Mouse (Mus musculus) neural tube, embryonic 14.5 days (tissue): ENCODE results near the gene Map3k21. TPM values are rescaled to one million over a fixed set of nuclear protein-coding genes. Genes with fewer than 3 reads are reported as not detected.

Experiments used
- ATAC-seq: fragments of 200-750 bp; cut with Nextera tagmentation; 2 replicates; pipeline ENCODE4 v1.8.0; 2017; ENCODE audit warnings: low read depth, mild to moderate bottlenecking, moderate TSS enrichment, moderate library complexity
- H3K27ac ChIP-seq: fragments of 300-500 bp; sonication (generic); 2 replicates; pipeline ENCODE4 v1.5.1; 2014; ENCODE audit warnings: low read depth, mild to moderate bottlenecking, control low read depth, low read length, moderate library complexity, mixed read lengths
- H3K27me3 ChIP-seq: fragments of 300-500 bp; sonication (generic); 2 replicates; pipeline ENCODE4 v1.6.1; 2014; ENCODE audit warnings: low read length; ENCODE audit not compliant: control insufficient read depth, insufficient read depth
- H3K36me3 ChIP-seq: fragments of 300-500 bp; sonication (generic); 2 replicates; pipeline ENCODE4 v1.6.1; 2014; ENCODE audit warnings: low read length, mixed read lengths; ENCODE audit not compliant: control insufficient read depth, insufficient read depth
- H3K4me1 ChIP-seq: fragments of 300-500 bp; sonication (generic); 2 replicates; pipeline ENCODE4 v1.6.1; 2014; ENCODE audit warnings: low read length; ENCODE audit not compliant: control insufficient read depth, insufficient read depth
- H3K4me2 ChIP-seq: fragments of 300-500 bp; sonication (generic); 2 replicates; pipeline ENCODE4 v1.6.1; 2014; ENCODE audit warnings: mild to moderate bottlenecking, low read depth, low read length, control low read depth
- H3K4me3 ChIP-seq: fragments of 300-500 bp; sonication (generic); 2 replicates; pipeline ENCODE4 v1.5.1; 2014; ENCODE audit warnings: low read depth, low read length, control low read depth, mixed read lengths
- H3K9ac ChIP-seq: fragments of 300-500 bp; sonication (generic); replicated peaks from 2 replicates; pipeline ENCODE4 v1.6.1; 2014; ENCODE audit warnings: low read depth, mild to moderate bottlenecking, control low read depth, low read length, mixed read lengths
- H3K9me3 ChIP-seq: fragments of 300-500 bp; sonication (generic); 2 replicates; pipeline ENCODE4 v1.6.1; 2016; ENCODE audit warnings: low read length; ENCODE audit not compliant: control insufficient read depth
- WGBS: fragments of 180-500 bp; shearing (Covaris S2); extraction: QIAGEN DNeasy Blood & Tissue Kit; methylation state at CpG from one replicate; pipeline ENCODE4 v1.1.7; 2014; 5-methylcytosine and 5-hydroxymethylcytosine counted together
- polyA plus RNA-seq: library from polyadenylated mRNA; unstranded; fragments of >200 nt; fragmentation: Nextera tagmentation; extraction: Ambion mirVana; gene quantifications from 2 replicates; pipeline ENCODE4 v1.2.1, GENCODE M21; 2014

Gene Map3k21
- polyA plus RNA-seq, 1 experiment from 2014 or later = 0.51 TPM

- Histone ChIP-seq H3K27ac (no peak overlapping the region), H3K4me3 (no peak overlapping the region), H3K9ac (no peak overlapping the region), H3K36me3 (no peaks in the 10 kb centered on the region), H3K4me1 (no peaks in the 10 kb centered on the region), H3K27me3 (no peaks in the 10 kb centered on the region; the same call in 1 of the 2 replicates), H3K4me2 (no peak overlapping the region), H3K9me3 (no peaks in the 10 kb centered on the region)
- WGBS = 71% methylated on average over 9 of the region's 9 CpGs
- ATAC-seq = no peak
These were observed 10.5 kb downstream of the Map3k21 start for GRCm38 (mm10) chr8:125920761-125921160.

- Histone ChIP-seq H3K4me3 (no peak overlapping the region), H3K9me3 (no peaks in the 10 kb centered on the region), H3K9ac (no peak overlapping the region), H3K27ac (no peak overlapping the region), H3K4me2 (no peak overlapping the region), H3K4me1 (no peaks in the 10 kb centered on the region), H3K27me3 (no peaks in the 10 kb centered on the region; the same call in 1 of the 2 replicates), H3K36me3 (no peaks in the 10 kb centered on the region)
- no peak for ATAC-seq
- 71% methylated on average over 3 of the region's 3 CpGs for WGBS
These were observed 12.1 kb downstream of the Map3k21 start for GRCm38 (mm10) chr8:125922333-125922732.

- Histone ChIP-seq H3K36me3 (no peaks in the 10 kb centered on the region), H3K27me3 (no peaks in the 10 kb centered on the region; the same call in 1 of the 2 replicates), H3K4me2 (no peak overlapping the region), H3K4me1 (no peaks in the 10 kb centered on the region), H3K27ac (no peak overlapping the region), H3K9ac (no peak overlapping the region), H3K9me3 (no peaks in the 10 kb centered on the region), H3K4me3 (no peak overlapping the region)
- ATAC-seq = no peak
- 87% methylated on average over 4 of the region's 4 CpGs for WGBS
These were observed 16.4 kb downstream of the Map3k21 start for GRCm38 (mm10) chr8:125926636-125927035.

GRCm38 (mm10) chr8:125930276-125931046 lies 20.2 kb downstream of the Map3k21 start:
- H3K36me3 ChIP-seq = no peaks in the 10 kb centered on the region
- H3K9ac ChIP-seq = no peak overlapping the region
- H3K4me1 ChIP-seq = no peaks in the 10 kb centered on the region
- H3K4me2 ChIP-seq = no peak overlapping the region
- no peaks in the 10 kb centered on the region for H3K9me3 ChIP-seq
- no peak overlapping the region for H3K4me3 ChIP-seq
- no peak overlapping the region for H3K27ac ChIP-seq
- WGBS = 86% methylated on average over 11 of the region's 11 CpGs
- no peak for ATAC-seq
- no peaks in the 10 kb centered on the region for H3K27me3 ChIP-seq

- H3K27ac ChIP-seq = no peak overlapping the region
- WGBS = 88% methylated on average over 6 of the region's 6 CpGs
- H3K9me3 ChIP-seq = no peaks in the 10 kb centered on the region
These were observed 21.6 kb downstream of the Map3k21 start for GRCm38 (mm10) chr8:125931822-125932221.

GRCm38 (mm10) chr8:125935649-125936048 lies 25.4 kb downstream of the Map3k21 start:
- WGBS = 50% methylated on average over 9 of the region's 9 CpGs
- no peak overlapping the region for H3K27ac ChIP-seq
- no peaks in the 10 kb centered on the region for H3K9me3 ChIP-seq
- H3K4me1 ChIP-seq = no peaks in the 10 kb centered on the region
- no peak for ATAC-seq
- no peak overlapping the region for H3K4me2 ChIP-seq
- no peaks in the 10 kb centered on the region for H3K27me3 ChIP-seq
- no peaks in the 10 kb centered on the region for H3K36me3 ChIP-seq
- no peak overlapping the region for H3K4me3 ChIP-seq
- H3K9ac ChIP-seq = no peak overlapping the region

More at GRCm38 (mm10) chr8:125931822-125932221, 21.6 kb downstream of the Map3k21 start:
- no peaks in the 10 kb centered on the region for H3K4me1 ChIP-seq
- no peaks in the 10 kb centered on the region for H3K27me3 ChIP-seq
- H3K4me2 ChIP-seq = no peak overlapping the region
- H3K9ac ChIP-seq = no peak overlapping the region
- H3K4me3 ChIP-seq = no peak overlapping the region
- no peaks in the 10 kb centered on the region for H3K36me3 ChIP-seq
- no peak for ATAC-seq

- Histone ChIP-seq H3K27me3 (no peaks in the 10 kb centered on the region), H3K27ac (no peak overlapping the region), H3K4me1 (no peaks in the 10 kb centered on the region), H3K9ac (no peak overlapping the region), H3K4me2 (no peak overlapping the region), H3K9me3 (no peaks in the 10 kb centered on the region), H3K36me3 (no peaks in the 10 kb centered on the region), H3K4me3 (no peak overlapping the region)
- WGBS = 92% methylated on average over 4 of the region's 4 CpGs
- no peak for ATAC-seq
These were observed 34.3 kb downstream of the Map3k21 start for GRCm38 (mm10) chr8:125944511-125944910.

- Histone ChIP-seq H3K9me3 (no peaks in the 10 kb centered on the region), H3K9ac (no peak overlapping the region), H3K4me2 (no peak overlapping the region), H3K27ac (no peak overlapping the region), H3K36me3 (no peaks in the 10 kb centered on the region), H3K27me3 (no peaks in the 10 kb centered on the region), H3K4me3 (no peak overlapping the region), H3K4me1 (no peaks in the 10 kb centered on the region)
- ATAC-seq = no peak
- WGBS = 88% methylated on average over 9 of the region's 9 CpGs
These were observed 38.6 kb downstream of the Map3k21 start for GRCm38 (mm10) chr8:125948696-125949308.
